Mouse (Mus musculus) ES-Bruce4 (cell line): Measurements from ENCODE around the gene Cep170b.

ENCODE experiments used
- CTCF ChIP-seq: IDR thresholded peaks from one replicate; pipeline ENCODE4 v1.8.1; 2011; ENCODE audit warnings: low read depth, low read length
- EP300 ChIP-seq: IDR thresholded peaks from 2 replicates; pipeline ENCODE4 v1.6.1; 2011; ENCODE audit warnings: low read depth, low read length; ENCODE audit not compliant: insufficient read depth
- POLR2A ChIP-seq: IDR thresholded peaks from one replicate; pipeline ENCODE4 v1.8.1; 2011; ENCODE audit warnings: low read length; ENCODE audit not compliant: insufficient read depth

- TF ChIP-seq CTCF: no peak
- no peak for TF ChIP-seq POLR2A
- TF ChIP-seq EP300: no peak
These were observed 43.9 kb downstream of the Cep170b start for GRCm38 (mm10) chr12:112764141-112764540.
